Mouse (Mus musculus) thymus, postnatal 4 days (tissue): ENCODE data around the gene Rgs19.

ENCODE experiments used
- DNase-seq: peaks from one replicate; pipeline ENCODE4 v3.0.0; 2021

The Rgs19 gene

GRCm38 (mm10) chr2:181648926-181649325 lies 44.9 kb downstream of the Rgs19 start:
- DNase-seq = no peak

DNA sequence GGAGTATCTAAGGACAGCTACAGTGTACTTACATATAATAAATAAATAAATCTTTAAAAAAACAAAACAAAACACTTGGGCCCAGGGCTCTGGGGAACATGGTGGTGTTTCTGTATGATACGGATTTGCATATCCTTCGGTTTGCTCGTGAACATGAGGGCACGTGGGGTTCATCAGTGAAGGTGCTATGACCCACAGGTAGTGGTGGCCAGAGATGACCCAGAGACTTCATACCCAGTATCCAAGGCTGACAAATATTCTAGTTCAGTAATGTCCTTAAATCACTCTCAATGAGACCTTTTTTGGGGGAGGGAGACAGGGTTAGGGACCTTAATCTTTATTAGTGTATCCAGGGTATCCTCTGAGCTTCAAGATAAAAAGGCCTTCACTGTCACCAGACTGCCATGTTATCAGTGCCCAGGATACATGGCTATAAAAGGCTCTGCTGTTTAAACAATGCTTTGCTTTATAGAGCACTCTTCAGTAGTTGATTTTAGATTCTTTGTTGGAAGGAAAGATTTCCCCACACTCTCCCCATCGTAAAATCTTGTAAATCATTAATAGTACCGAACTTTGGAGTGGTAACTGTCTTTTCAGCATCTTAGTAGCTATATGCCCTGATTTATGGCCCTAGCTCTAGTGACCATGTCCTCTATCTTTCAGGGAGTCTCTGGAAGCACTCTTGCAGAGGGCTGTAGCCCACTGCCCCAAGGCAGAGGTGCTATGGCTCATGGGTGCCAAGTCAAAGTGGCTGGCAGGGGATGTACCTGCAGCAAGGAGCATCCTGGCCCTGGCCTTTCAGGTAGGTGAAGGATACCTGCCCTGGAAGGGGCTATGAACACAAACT lies 46.9 kb downstream of the Rgs19 start:
- DNase-seq = no peak

DNA sequence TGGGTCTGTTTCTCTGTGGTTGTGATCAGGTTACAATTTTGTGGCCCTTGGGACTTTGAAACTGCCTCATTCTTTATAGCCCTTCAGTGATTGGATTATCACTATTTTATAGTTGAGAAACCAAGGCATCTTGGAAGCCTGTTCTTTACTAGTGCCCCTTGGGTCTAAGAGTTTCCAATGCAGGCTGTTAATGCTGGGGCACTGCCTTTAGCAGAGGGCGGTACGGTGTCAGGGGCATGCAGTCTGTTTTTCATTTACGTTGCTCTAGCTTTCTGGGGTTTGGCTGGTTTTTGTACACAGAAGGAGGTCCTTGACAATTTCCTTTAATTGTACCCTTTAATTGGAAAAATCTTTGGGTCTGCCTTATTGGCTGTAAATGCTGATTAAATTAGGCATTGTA lies 48.1 kb downstream of the Rgs19 start:
- no peak for DNase-seq

DNA sequence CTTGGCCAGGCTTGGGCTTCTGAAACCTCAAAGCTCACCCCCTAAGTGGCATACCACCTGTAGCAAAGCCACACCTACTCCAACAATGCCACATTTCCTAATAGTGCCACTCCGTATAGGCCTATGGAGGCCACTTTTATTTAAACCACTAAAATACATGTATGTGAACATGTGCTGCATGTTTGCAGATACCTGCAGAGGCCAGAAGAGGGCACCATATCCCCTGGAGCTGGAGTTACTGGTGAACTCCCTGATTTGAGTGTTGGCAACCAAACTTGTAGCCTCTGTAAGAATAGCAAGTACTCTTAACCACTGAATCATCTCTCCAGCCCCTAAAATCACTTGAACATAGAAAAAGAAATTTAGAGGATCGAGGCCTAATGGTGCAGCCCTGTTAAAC lies 49.4 kb downstream of the Rgs19 start:
- DNase-seq = peak; percentile 71
